Mouse (Mus musculus) spleen, adult 2 months (tissue): ENCODE results near the gene Grik4.

Experiments used
- CTCF ChIP-seq: fragments of 200-500 bp; IDR thresholded peaks from 2 replicates; pipeline ENCODE4 v1.5.1; 2011; ENCODE audit warnings: mild to moderate bottlenecking, inconsistent platforms; ENCODE audit not compliant: insufficient read depth, insufficient read length, insufficient replicate concordance; ENCODE audit errors: extremely low read depth
- POLR2A ChIP-seq: fragments of 200-500 bp; IDR thresholded peaks from 2 replicates; pipeline ENCODE4 v1.6.1; 2011; ENCODE audit warnings: low read depth, low read length, inconsistent platforms

DNA sequence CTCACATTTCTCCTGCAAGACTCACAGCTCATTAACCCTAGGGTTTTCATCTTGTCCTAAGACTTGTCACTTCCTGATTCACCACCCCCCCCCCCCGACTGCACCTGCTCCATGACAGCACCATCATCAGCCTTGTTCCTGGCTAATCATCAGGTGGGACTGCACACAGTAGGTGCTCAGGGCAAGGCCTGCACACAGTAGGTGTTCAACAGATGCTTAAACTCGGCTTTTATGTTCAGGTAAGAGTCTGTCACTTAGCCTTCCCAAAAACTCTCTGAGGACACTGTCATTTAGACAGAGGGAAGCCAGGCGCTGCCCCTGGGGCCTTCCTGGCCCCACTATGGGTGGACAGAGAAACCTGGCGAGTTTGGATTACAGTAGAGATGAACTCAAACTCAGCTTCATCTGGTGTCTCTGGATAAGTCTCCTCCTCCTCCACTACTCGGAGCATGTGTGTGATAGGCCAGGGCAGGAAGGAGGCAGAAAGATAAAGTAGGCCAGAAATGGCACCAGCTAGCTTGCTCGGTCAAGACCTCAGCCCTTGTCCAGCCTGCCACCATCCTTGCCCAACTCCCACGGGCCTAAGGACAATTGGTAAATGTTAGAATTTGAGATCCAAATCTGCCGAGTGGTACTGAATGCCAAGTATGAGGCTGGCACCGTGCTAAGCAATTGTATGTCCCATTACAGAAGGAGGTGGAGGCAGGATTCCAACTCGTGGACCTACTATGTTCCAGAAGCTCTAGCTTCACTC, 61.1 kb downstream of the Grik4 start:
- no peak for TF ChIP-seq CTCF
- no peak for TF ChIP-seq POLR2A
